Mouse (Mus musculus) cortical plate, adult 2 months (tissue): Measurements from ENCODE around the gene Calm3.

ENCODE experiments used
- CTCF ChIP-seq: fragments of 200-500 bp; IDR thresholded peaks from 2 replicates; pipeline ENCODE4 v1.5.1; 2011; ENCODE audit warnings: mild to moderate bottlenecking, control low read depth, low read length; ENCODE audit not compliant: insufficient read depth; ENCODE audit errors: extremely low read depth
- POLR2A ChIP-seq: fragments of 200-500 bp; IDR thresholded peaks from 2 replicates; pipeline ENCODE4 v1.6.1; 2011; ENCODE audit warnings: mild to moderate bottlenecking, low read length, control low read depth; ENCODE audit not compliant: insufficient read depth; ENCODE audit errors: extremely low read depth

DNA sequence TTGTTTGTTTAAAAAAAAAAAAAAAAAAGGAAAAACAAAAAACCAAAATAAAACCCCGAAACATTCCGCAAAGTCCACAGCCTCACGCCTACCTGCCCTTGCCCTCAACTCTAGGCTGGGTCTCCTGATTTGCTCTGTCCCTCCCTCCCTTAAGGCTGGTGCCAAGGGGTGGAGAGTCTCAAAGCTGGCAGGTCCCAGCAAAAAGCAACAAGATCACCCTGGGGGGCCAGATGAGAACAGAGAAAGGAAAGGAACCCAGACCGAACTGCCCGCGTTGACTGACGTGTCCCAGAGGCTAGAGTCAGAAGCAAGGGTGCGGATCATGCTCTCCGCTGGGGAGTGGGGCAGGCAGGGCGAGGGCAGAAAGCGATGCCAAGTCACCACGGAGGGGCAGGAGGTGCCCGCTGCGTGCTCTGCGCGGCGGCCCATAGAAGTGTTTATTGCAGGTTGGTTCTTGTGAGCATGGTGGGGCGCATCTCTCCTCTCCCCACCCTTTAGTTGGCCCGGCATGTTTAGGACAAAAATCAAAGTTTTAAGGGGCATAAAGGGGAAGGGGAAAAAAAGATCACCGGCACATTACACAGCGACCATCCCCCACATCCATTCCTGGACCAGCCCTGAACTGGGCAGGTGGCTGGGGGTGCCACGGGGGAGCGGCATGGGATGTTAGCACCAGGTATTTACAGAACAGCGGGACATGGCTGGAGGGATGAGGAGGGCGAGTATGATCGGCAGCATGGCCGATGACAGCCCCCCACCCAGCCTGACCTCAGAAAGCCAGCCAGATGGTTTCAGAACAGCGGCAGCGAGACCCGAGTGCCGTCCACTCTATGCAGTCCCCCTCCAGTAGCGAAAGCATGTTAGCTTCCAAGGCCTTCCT is 8.2 kb downstream of the Calm3 start:
- TF ChIP-seq CTCF: no peak
- no peak for TF ChIP-seq POLR2A
